Mouse (Mus musculus): ENCODE measurements around the gene Nfib. TPM values are rescaled to one million over a fixed set of nuclear protein-coding genes. Genes with fewer than 3 reads are reported as not detected.

The Nfib gene
- polyA plus RNA-seq, 1 experiment from 2014 or later = 10.4 TPM

- no peak for DNase-seq (ENCODE audit: low spot score)
Measured at GRCm38 (mm10) chr4:82593681-82594666, 111.6 kb downstream of the Nfib start.

- no peak for DNase-seq (ENCODE audit: low spot score)
Measured at GRCm38 (mm10) chr4:82592086-82593030, 113.2 kb downstream of the Nfib start.

GRCm38 (mm10) chr4:82589345-82589890, 116.1 kb downstream of the Nfib start:
- DNase-seq (ENCODE audit: low spot score) = no peak

GRCm38 (mm10) chr4:82588718-82589117, 116.8 kb downstream of the Nfib start:
- no peak for DNase-seq (ENCODE audit: low spot score)

GRCm38 (mm10) chr4:82587146-82587870, 118.2 kb downstream of the Nfib start:
- DNase-seq (ENCODE audit: low spot score) = no peak

GRCm38 (mm10) chr4:82586637-82587036, 118.9 kb downstream of the Nfib start:
- DNase-seq (ENCODE audit: low spot score) = no peak

GRCm38 (mm10) chr4:82585536-82585935, 120.0 kb downstream of the Nfib start:
- no peak for DNase-seq (ENCODE audit: low spot score)

- DNase-seq (ENCODE audit: low spot score) = no peak
Measured at GRCm38 (mm10) chr4:82585056-82585455, 120.5 kb downstream of the Nfib start.

GRCm38 (mm10) chr4:82584548-82584947, 121.0 kb downstream of the Nfib start:
- no peak for DNase-seq (ENCODE audit: low spot score)

GRCm38 (mm10) chr4:82573291-82573605, 132.3 kb downstream of the Nfib start:
- no peak for DNase-seq (ENCODE audit: low spot score)

GRCm38 (mm10) chr4:82572410-82573290, 132.9 kb downstream of the Nfib start:
- DNase-seq (ENCODE audit: low spot score) = no peak

GRCm38 (mm10) chr4:82558816-82559215, 146.7 kb downstream of the Nfib start:
- no peak for DNase-seq (ENCODE audit: low spot score)

GRCm38 (mm10) chr4:82555673-82556171, 149.8 kb downstream of the Nfib start:
- DNase-seq (ENCODE audit: low spot score) = no peak

GRCm38 (mm10) chr4:82553658-82554057, 151.9 kb downstream of the Nfib start:
- DNase-seq (ENCODE audit: low spot score) = no peak

GRCm38 (mm10) chr4:82552238-82552637, 153.3 kb downstream of the Nfib start:
- no peak for DNase-seq (ENCODE audit: low spot score)

GRCm38 (mm10) chr4:82549762-82550380, 155.7 kb downstream of the Nfib start:
- no peak for DNase-seq (ENCODE audit: low spot score)

GRCm38 (mm10) chr4:82548247-82548646, 157.3 kb downstream of the Nfib start:
- no peak for DNase-seq (ENCODE audit: low spot score)

GRCm38 (mm10) chr4:82543936-82544335, 161.6 kb downstream of the Nfib start:
- no peak for DNase-seq (ENCODE audit: low spot score)

- no peak for DNase-seq (ENCODE audit: low spot score)
Measured at GRCm38 (mm10) chr4:82543398-82543740, 162.2 kb downstream of the Nfib start.

All from thymus, postnatal 0 days (tissue).